Mouse (Mus musculus): ENCODE data around the gene Trappc2l. TPM values are rescaled to one million over a fixed set of nuclear protein-coding genes. Genes with fewer than 3 reads are reported as not detected.

Gene Trappc2l
- polyA plus RNA-seq, 1 experiment from 2014 or later = 30.7 TPM

GRCm38 (mm10) chr8:122636803-122637175 is 25.3 kb downstream of the Trappc2l start:
- Histone ChIP-seq H3K36me3 (replicated peaks; ENCODE audit: insufficient read depth, low read length) (peaks cover 15% of the 10 kb centered on the region), H3K4me3 (ENCODE audit: low read depth, low read length) (no peak overlapping the region), H3K27me3 (ENCODE audit: insufficient read depth, low read length) (no peaks in the 10 kb centered on the region), H3K4me1 (ENCODE audit: insufficient read depth) (peaks cover 12% of the 10 kb centered on the region), H3K4me2 (ENCODE audit: low read depth, low read length) (no peak overlapping the region), H3K27ac (ENCODE audit: low read depth) (no peak overlapping the region), H3K9ac (replicated peaks) (no peak overlapping the region), H3K9me3 (ENCODE audit: low read length) (no peaks in the 10 kb centered on the region)
- no peak for TF ChIP-seq CTCF (IDR thresholded peaks at IDR 0.05; ENCODE audit: low read depth)
- TF ChIP-seq EP300 (IDR thresholded peaks at IDR 0.05; ENCODE audit: low read depth) = no peak
- WGBS (ENCODE audit: insufficient replicate concordance) = 69% methylated on average over 9 of the region's 9 CpGs
- DNase-seq = no peak
- ATAC-seq = no peak

- WGBS (ENCODE audit: insufficient replicate concordance) = 86% methylated on average over 9 of the region's 9 CpGs
- TF ChIP-seq EP300 (IDR thresholded peaks at IDR 0.05; ENCODE audit: low read depth) (no peak), CTCF (IDR thresholded peaks at IDR 0.05; ENCODE audit: low read depth) (no peak)
- Histone ChIP-seq H3K27ac (ENCODE audit: low read depth) (no peak overlapping the region), H3K4me1 (ENCODE audit: insufficient read depth) (peaks cover 12% of the 10 kb centered on the region), H3K36me3 (replicated peaks; ENCODE audit: insufficient read depth, low read length) (peaks cover 15% of the 10 kb centered on the region), H3K9me3 (ENCODE audit: low read length) (no peaks in the 10 kb centered on the region), H3K4me3 (ENCODE audit: low read depth, low read length) (no peak overlapping the region), H3K9ac (replicated peaks) (no peak overlapping the region), H3K27me3 (ENCODE audit: insufficient read depth, low read length) (no peaks in the 10 kb centered on the region), H3K4me2 (ENCODE audit: low read depth, low read length) (no peak overlapping the region)
- no peak for DNase-seq
- ATAC-seq = no peak
These were observed 25.8 kb downstream of the Trappc2l start for GRCm38 (mm10) chr8:122637230-122637629.

- no peak for TF ChIP-seq EP300 (IDR thresholded peaks at IDR 0.05; ENCODE audit: low read depth)
- TF ChIP-seq CTCF (IDR thresholded peaks at IDR 0.05; ENCODE audit: low read depth) = no peak
- Histone ChIP-seq H3K9ac (replicated peaks) (no peak overlapping the region), H3K4me1 (ENCODE audit: insufficient read depth) (peaks cover 12% of the 10 kb centered on the region), H3K4me3 (ENCODE audit: low read depth, low read length) (no peak overlapping the region), H3K36me3 (replicated peaks; ENCODE audit: insufficient read depth, low read length) (peaks cover 11% of the 10 kb centered on the region), H3K27ac (ENCODE audit: low read depth) (no peak overlapping the region), H3K27me3 (ENCODE audit: insufficient read depth, low read length) (no peaks in the 10 kb centered on the region), H3K4me2 (ENCODE audit: low read depth, low read length) (no peak overlapping the region), H3K9me3 (ENCODE audit: low read length) (no peaks in the 10 kb centered on the region)
- WGBS (ENCODE audit: insufficient replicate concordance) = 79% methylated on average over 16 of the region's 16 CpGs
- DNase-seq = no peak
- no peak for ATAC-seq
These were observed 27.2 kb downstream of the Trappc2l start for GRCm38 (mm10) chr8:122638601-122639000.

- no peak overlapping the region for H3K9ac ChIP-seq (replicated peaks)
- no peak for TF ChIP-seq EP300 (IDR thresholded peaks at IDR 0.05; ENCODE audit: low read depth)
- no peak for TF ChIP-seq CTCF (IDR thresholded peaks at IDR 0.05; ENCODE audit: low read depth)
- ATAC-seq (peak; percentile 35; the same call in 1 of the 2 replicates), DNase-seq (no peak)
- peaks cover 12% of the 10 kb centered on the region for H3K4me1 ChIP-seq (ENCODE audit: insufficient read depth)
- whole genome bisulfite sequencing (ENCODE audit: insufficient replicate concordance) = 65% methylated on average over 16 of the region's 16 CpGs
- no peak overlapping the region for H3K4me3 ChIP-seq (ENCODE audit: low read depth, low read length)
- no peaks in the 10 kb centered on the region for H3K27me3 ChIP-seq (ENCODE audit: insufficient read depth, low read length)
- no peaks in the 10 kb centered on the region for H3K9me3 ChIP-seq (ENCODE audit: low read length)
- peaks cover 5% of the 10 kb centered on the region for H3K36me3 ChIP-seq (replicated peaks; ENCODE audit: insufficient read depth, low read length)
- no peak overlapping the region for H3K27ac ChIP-seq (ENCODE audit: low read depth)
- no peak overlapping the region for H3K4me2 ChIP-seq (ENCODE audit: low read depth, low read length)
These were observed 28.2 kb downstream of the Trappc2l start for GRCm38 (mm10) chr8:122639521-122640248.

- Histone ChIP-seq H3K27ac (ENCODE audit: low read depth) (no peak overlapping the region), H3K4me3 (ENCODE audit: low read depth, low read length) (no peak overlapping the region), H3K4me1 (ENCODE audit: insufficient read depth) (peaks cover 9% of the 10 kb centered on the region; the same call in 1 of the 2 replicates), H3K9me3 (ENCODE audit: low read length) (no peaks in the 10 kb centered on the region), H3K36me3 (replicated peaks; ENCODE audit: insufficient read depth, low read length) (peaks cover 3% of the 10 kb centered on the region), H3K4me2 (ENCODE audit: low read depth, low read length) (no peak overlapping the region), H3K27me3 (ENCODE audit: insufficient read depth, low read length) (no peaks in the 10 kb centered on the region), H3K9ac (replicated peaks) (no peak overlapping the region)
- TF ChIP-seq CTCF (IDR thresholded peaks at IDR 0.05; ENCODE audit: low read depth) = no peak
- TF ChIP-seq EP300 (IDR thresholded peaks at IDR 0.05; ENCODE audit: low read depth) = no peak
- no peak for ATAC-seq
- no peak for DNase-seq
- WGBS (ENCODE audit: insufficient replicate concordance) = 84% methylated on average over 4 of the region's 4 CpGs
These were observed 29.4 kb downstream of the Trappc2l start for GRCm38 (mm10) chr8:122640825-122641224.

GRCm38 (mm10) chr8:122641406-122641805 is 30.0 kb downstream of the Trappc2l start:
- Histone ChIP-seq H3K9me3 (ENCODE audit: low read length) (no peaks in the 10 kb centered on the region), H3K9ac (replicated peaks) (no peak overlapping the region), H3K4me2 (ENCODE audit: low read depth, low read length) (no peak overlapping the region), H3K27me3 (ENCODE audit: insufficient read depth, low read length) (no peaks in the 10 kb centered on the region), H3K4me3 (ENCODE audit: low read depth, low read length) (no peak overlapping the region), H3K36me3 (replicated peaks; ENCODE audit: insufficient read depth, low read length) (peaks cover 4% of the 10 kb centered on the region), H3K27ac (ENCODE audit: low read depth) (no peak overlapping the region), H3K4me1 (ENCODE audit: insufficient read depth) (peaks cover 7% of the 10 kb centered on the region; the same call in 1 of the 2 replicates)
- ATAC-seq = no peak
- no peak for DNase-seq
- WGBS (ENCODE audit: insufficient replicate concordance) = 84% methylated on average over 15 of the region's 15 CpGs
- no peak for TF ChIP-seq CTCF (IDR thresholded peaks at IDR 0.05; ENCODE audit: low read depth)
- no peak for TF ChIP-seq EP300 (IDR thresholded peaks at IDR 0.05; ENCODE audit: low read depth)

Data from liver, postnatal 0 days (tissue).